ENCODE assay signal across 8 mouse cellular contexts in the genomic region with DNA sequence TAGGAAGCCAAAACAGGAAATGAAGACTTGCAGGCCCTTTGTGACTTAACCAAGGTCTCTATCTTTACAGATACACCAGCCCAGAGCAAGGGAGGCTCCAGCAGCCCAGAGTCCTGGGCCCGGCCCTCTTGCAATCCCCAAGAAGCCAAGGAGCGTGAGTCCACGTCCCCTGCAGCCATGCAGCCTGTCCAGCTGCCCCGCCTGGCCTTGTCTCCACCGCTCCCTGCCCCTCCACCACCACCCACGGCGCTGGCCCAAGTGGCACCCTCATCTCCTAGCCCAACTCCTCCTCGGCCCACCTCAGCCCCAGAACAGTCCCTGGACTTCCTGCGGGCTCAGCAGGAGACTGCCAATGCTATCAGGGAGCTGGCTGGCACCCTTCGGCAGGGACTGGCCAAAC. TPM values are rescaled to one million over a fixed set of nuclear protein-coding genes. Genes with fewer than 3 reads are reported as not detected.
A peak's percentile ranks its signal among the peaks of the same experiment; 100 is the strongest.
DNase-seq lines count a peak whose midpoint lies in the region; ATAC-seq lines count a peak whose summit lies in the region.

No protein-coding gene starts in this region.

- no peaks in the 10 kb centered on the region for H3K9me3 ChIP-seq in kidney, embryonic 15.5 days (replicated peaks)
- no peaks in the 10 kb centered on the region for H3K9me3 ChIP-seq in embryonic facial prominence, embryonic 13.5 days
- no peaks in the 10 kb centered on the region for H3K9me3 ChIP-seq in intestine, embryonic 15.5 days
- H3K9me3 ChIP-seq in neural tube, embryonic 15.5 days (replicated peaks): no peaks in the 10 kb centered on the region

- H3K4me3 ChIP-seq in kidney, embryonic 15.5 days (replicated peaks): peak overlapping the region; percentile 43
- peak overlapping the region; percentile 38 for H3K4me3 ChIP-seq in embryonic facial prominence, embryonic 13.5 days
- peak overlapping the region; percentile 36 for H3K4me3 ChIP-seq in intestine, embryonic 15.5 days (replicated peaks)
- H3K4me3 ChIP-seq in neural tube, embryonic 15.5 days (replicated peaks): peak overlapping the region; percentile 31

- no peaks in the 10 kb centered on the region for H3K27me3 ChIP-seq in kidney, embryonic 15.5 days
- no peaks in the 10 kb centered on the region for H3K27me3 ChIP-seq in embryonic facial prominence, embryonic 13.5 days
- no peaks in the 10 kb centered on the region for H3K27me3 ChIP-seq in intestine, embryonic 15.5 days (replicated peaks)
- H3K27me3 ChIP-seq in neural tube, embryonic 15.5 days (replicated peaks): no peaks in the 10 kb centered on the region

- H3K9ac ChIP-seq in kidney, embryonic 15.5 days: peak overlapping the region; percentile 42
- H3K9ac ChIP-seq in embryonic facial prominence, embryonic 13.5 days: peak overlapping the region; percentile 66
- peak overlapping the region; percentile 44 for H3K9ac ChIP-seq in intestine, embryonic 15.5 days
- peak overlapping the region; percentile 20 for H3K9ac ChIP-seq in neural tube, embryonic 15.5 days (replicated peaks)

- H3K4me2 ChIP-seq in kidney, embryonic 15.5 days: peak overlapping the region; percentile 64
- peak overlapping the region; percentile 61 for H3K4me2 ChIP-seq in embryonic facial prominence, embryonic 13.5 days
- H3K4me2 ChIP-seq in intestine, embryonic 15.5 days (replicated peaks): peak overlapping the region; percentile 63
- H3K4me2 ChIP-seq in neural tube, embryonic 15.5 days: peak overlapping the region; percentile 54

- DNase-seq in kidney, adult 9 months: no peak
- no peak for DNase-seq in adrenal gland, postnatal 36 days
- no peak for DNase-seq in layer of hippocampus, adult 9-11 months
- DNase-seq in right cerebral cortex, postnatal 14 days: no peak

- 52% methylated on average over 10 of the region's 10 CpGs for WGBS in kidney, embryonic 15.5 days
- WGBS in embryonic facial prominence, embryonic 13.5 days: 39% methylated on average over 10 of the region's 10 CpGs
- WGBS in intestine, embryonic 15.5 days: 42% methylated on average over 10 of the region's 10 CpGs
- WGBS in neural tube, embryonic 15.5 days: 53% methylated on average over 10 of the region's 10 CpGs

- no peak for ATAC-seq in kidney, embryonic 15.5 days (replicated peaks; ENCODE audit: low FRiP score)
- ATAC-seq in embryonic facial prominence, embryonic 13.5 days (ENCODE audit: insufficient number of reproducible peaks, insufficient read depth, low FRiP score, low TSS enrichment, low read depth): no peak
- ATAC-seq in intestine, embryonic 15.5 days: no peak
- ATAC-seq in neural tube, embryonic 15.5 days (ENCODE audit: low FRiP score): no peak

- H3K27ac ChIP-seq in kidney, embryonic 15.5 days: peak overlapping the region; percentile 74
- peak overlapping the region; percentile 48 for H3K27ac ChIP-seq in embryonic facial prominence, embryonic 13.5 days
- peak overlapping the region; percentile 82; the same call in 1 of the 2 replicates for H3K27ac ChIP-seq in intestine, embryonic 15.5 days
- no peak overlapping the region for H3K27ac ChIP-seq in neural tube, embryonic 15.5 days (replicated peaks)

- peaks cover 27% of the 10 kb centered on the region for H3K36me3 ChIP-seq in kidney, embryonic 15.5 days
- peaks cover 25% of the 10 kb centered on the region for H3K36me3 ChIP-seq in embryonic facial prominence, embryonic 13.5 days
- peaks cover 3% of the 10 kb centered on the region; the same call in 1 of the 2 replicates for H3K36me3 ChIP-seq in intestine, embryonic 15.5 days
- peaks cover 9% of the 10 kb centered on the region for H3K36me3 ChIP-seq in neural tube, embryonic 15.5 days

- peaks cover 45% of the 10 kb centered on the region for H3K4me1 ChIP-seq in kidney, embryonic 15.5 days
- peaks cover 33% of the 10 kb centered on the region for H3K4me1 ChIP-seq in embryonic facial prominence, embryonic 13.5 days
- peaks cover 32% of the 10 kb centered on the region for H3K4me1 ChIP-seq in intestine, embryonic 15.5 days (replicated peaks)
- H3K4me1 ChIP-seq in neural tube, embryonic 15.5 days: peaks cover 57% of the 10 kb centered on the region

RNA-seq across cellular contexts. Expression of a gene that starts 3.4 kb away (rescaled TPM):
- polyA plus RNA-seq in kidney, embryonic 15.5 days (2015; fragmentation: Nextera tagmentation; extraction: Ambion mirVana): 21.4 and 24.1 TPM in 2 replicates
- 30.1 and 33.2 TPM in 2 replicates for polyA plus RNA-seq in embryonic facial prominence, embryonic 13.5 days (2015; fragmentation: Nextera tagmentation; extraction: Ambion mirVana)
- polyA plus RNA-seq in intestine, embryonic 15.5 days (2015; fragmentation: Nextera tagmentation; extraction: Ambion mirVana): 24.5 and 24.6 TPM in 2 replicates
- 28.4 and 28.6 TPM in 2 replicates for polyA plus RNA-seq in neural tube, embryonic 15.5 days (2015; fragmentation: Nextera tagmentation; extraction: Ambion mirVana)
- 10 to 100 TPM; 47.0 to 47.5 TPM for total RNA-seq in adrenal gland, postnatal 36 days (2021)

RNA-seq across cellular contexts. Expression of a gene that starts 9.4 kb away (rescaled TPM):
- 3.5 and 3.9 TPM in 2 replicates for polyA plus RNA-seq in kidney, embryonic 15.5 days (2015; fragmentation: Nextera tagmentation; extraction: Ambion mirVana)
- 6.0 and 6.7 TPM in 2 replicates for polyA plus RNA-seq in embryonic facial prominence, embryonic 13.5 days (2015; fragmentation: Nextera tagmentation; extraction: Ambion mirVana)
- 2.5 and 2.9 TPM in 2 replicates for polyA plus RNA-seq in intestine, embryonic 15.5 days (2015; fragmentation: Nextera tagmentation; extraction: Ambion mirVana)
- polyA plus RNA-seq in neural tube, embryonic 15.5 days (2015; fragmentation: Nextera tagmentation; extraction: Ambion mirVana): 7.6 and 8.0 TPM in 2 replicates
- total RNA-seq in adrenal gland, postnatal 36 days (2021): 10 to 100 TPM; 10.3 to 12.2 TPM

RNA-seq across cellular contexts. Expression of a gene that starts 13.2 kb away (rescaled TPM):
- polyA plus RNA-seq in kidney, embryonic 15.5 days (2015; fragmentation: Nextera tagmentation; extraction: Ambion mirVana): not detected in 2 replicates
- not detected in 2 replicates for polyA plus RNA-seq in embryonic facial prominence, embryonic 13.5 days (2015; fragmentation: Nextera tagmentation; extraction: Ambion mirVana)
- polyA plus RNA-seq in intestine, embryonic 15.5 days (2015; fragmentation: Nextera tagmentation; extraction: Ambion mirVana): not detected in 2 replicates
- 0.84 and 0.93 TPM in 2 replicates for polyA plus RNA-seq in neural tube, embryonic 15.5 days (2015; fragmentation: Nextera tagmentation; extraction: Ambion mirVana)
- not detected for total RNA-seq in adrenal gland, postnatal 36 days (2021)

RNA-seq across cellular contexts. Expression of a gene that starts 22.9 kb away (rescaled TPM):
- polyA plus RNA-seq in kidney, embryonic 15.5 days (2015; fragmentation: Nextera tagmentation; extraction: Ambion mirVana): 1.2 and 1.3 TPM in 2 replicates
- 0.62 and 1.8 TPM in 2 replicates for polyA plus RNA-seq in embryonic facial prominence, embryonic 13.5 days (2015; fragmentation: Nextera tagmentation; extraction: Ambion mirVana)
- 26.6 and 28.3 TPM in 2 replicates for polyA plus RNA-seq in intestine, embryonic 15.5 days (2015; fragmentation: Nextera tagmentation; extraction: Ambion mirVana)
- 0.31 and 1.3 TPM in 2 replicates for polyA plus RNA-seq in neural tube, embryonic 15.5 days (2015; fragmentation: Nextera tagmentation; extraction: Ambion mirVana)
- not detected for total RNA-seq in adrenal gland, postnatal 36 days (2021)

RNA-seq across cellular contexts. Expression of a gene that starts 23.8 kb away (rescaled TPM):
- polyA plus RNA-seq in kidney, embryonic 15.5 days (2015; fragmentation: Nextera tagmentation; extraction: Ambion mirVana): 34.3 and 38.4 TPM in 2 replicates
- polyA plus RNA-seq in embryonic facial prominence, embryonic 13.5 days (2015; fragmentation: Nextera tagmentation; extraction: Ambion mirVana): 36.0 and 43.2 TPM in 2 replicates
- polyA plus RNA-seq in intestine, embryonic 15.5 days (2015; fragmentation: Nextera tagmentation; extraction: Ambion mirVana): 29.6 and 30.3 TPM in 2 replicates
- 26.4 and 28.3 TPM in 2 replicates for polyA plus RNA-seq in neural tube, embryonic 15.5 days (2015; fragmentation: Nextera tagmentation; extraction: Ambion mirVana)
- 100 to 1,000 TPM in 1 of 2 experiments, 10 to 100 TPM in 1; 88.7 to 102 TPM for total RNA-seq in adrenal gland, postnatal 36 days (2021)
